Mouse (Mus musculus) layer of hippocampus, adult 2 months (tissue): ENCODE results near the gene Ap2b1. TPM values are rescaled to one million over a fixed set of nuclear protein-coding genes. Genes with fewer than 3 reads are reported as not detected.
A peak's percentile ranks its signal among the peaks of the same experiment; 100 is the strongest.

Experiments used
- DNase-seq, 2 experiments: peaks; one replicate each; pipeline ENCODE4 v3.0.0; 2022; ENCODE audit warnings: low spot score in 2 of 2
- H3K27ac ChIP-seq: fragments of 200-600 bp; 2 replicates; pipeline ENCODE4 v1.8.1; 2022
- H3K4me3 ChIP-seq: fragments of 200-600 bp; 2 replicates; pipeline ENCODE4 v1.8.1; 2022; ENCODE audit warnings: mild to moderate bottlenecking
- CTCF ChIP-seq: fragments of 200-600 bp; conservative IDR thresholded peaks from 2 replicates; pipeline ENCODE4 v1.8.1; 2022; ENCODE audit warnings: antibody characterized with exemption, mild to moderate bottlenecking, moderate library complexity
- total RNA-seq, 2 experiments: library from RNA; stranded (reverse); gene quantifications; 2 replicates each; pipeline ENCODE4 v1.2.3; 2021

Ap2b1 gene
- total RNA-seq, 2 experiments from 2014 or later: 319 to 331 TPM

DNA sequence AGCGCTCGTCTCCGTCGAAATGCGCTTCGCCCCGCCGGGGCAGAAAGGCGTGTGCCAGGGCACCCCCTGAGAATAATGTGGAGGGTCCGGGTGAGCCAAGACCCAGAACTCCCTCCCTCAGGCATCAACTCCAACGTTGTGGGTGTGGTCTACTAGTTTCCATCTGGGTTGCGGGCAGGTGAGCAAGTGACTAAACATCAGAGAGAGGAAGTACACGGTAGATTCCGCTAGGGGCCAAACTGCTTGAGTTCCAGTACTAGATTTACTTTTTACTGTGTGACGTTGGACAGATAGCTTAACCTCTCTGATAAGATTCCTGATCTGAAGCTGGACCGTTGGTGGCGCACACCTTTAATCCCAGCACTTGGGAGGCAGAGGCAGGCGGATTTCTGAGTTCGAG is 146.2 kb downstream of the Ap2b1 start:
- Histone ChIP-seq H3K27ac (no peak overlapping the region), H3K4me3 (peak overlapping the region; percentile 29)
- TF ChIP-seq CTCF: peak; percentile 27
- DNase-seq: no peak

DNA sequence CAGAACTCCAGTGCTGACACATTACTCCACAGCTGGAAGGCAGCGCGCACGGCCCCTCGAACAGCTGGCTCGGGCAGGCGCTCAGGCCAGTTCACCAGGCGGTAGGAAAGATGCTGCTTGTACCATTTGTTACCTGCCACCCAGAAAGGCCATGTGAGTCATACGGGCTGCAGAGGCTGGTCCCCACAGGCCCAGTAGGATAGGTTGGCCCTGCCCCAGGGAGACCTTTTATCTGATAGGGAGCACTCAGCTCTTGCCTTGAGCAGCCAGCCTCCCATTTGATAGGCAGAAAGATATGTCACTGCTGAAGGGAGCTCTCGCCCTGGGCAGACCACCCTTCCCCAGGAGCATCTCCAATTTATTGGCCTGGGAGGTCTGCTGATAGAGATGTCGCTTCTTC is 148.8 kb downstream of the Ap2b1 start:
- no peak for TF ChIP-seq CTCF

DNA sequence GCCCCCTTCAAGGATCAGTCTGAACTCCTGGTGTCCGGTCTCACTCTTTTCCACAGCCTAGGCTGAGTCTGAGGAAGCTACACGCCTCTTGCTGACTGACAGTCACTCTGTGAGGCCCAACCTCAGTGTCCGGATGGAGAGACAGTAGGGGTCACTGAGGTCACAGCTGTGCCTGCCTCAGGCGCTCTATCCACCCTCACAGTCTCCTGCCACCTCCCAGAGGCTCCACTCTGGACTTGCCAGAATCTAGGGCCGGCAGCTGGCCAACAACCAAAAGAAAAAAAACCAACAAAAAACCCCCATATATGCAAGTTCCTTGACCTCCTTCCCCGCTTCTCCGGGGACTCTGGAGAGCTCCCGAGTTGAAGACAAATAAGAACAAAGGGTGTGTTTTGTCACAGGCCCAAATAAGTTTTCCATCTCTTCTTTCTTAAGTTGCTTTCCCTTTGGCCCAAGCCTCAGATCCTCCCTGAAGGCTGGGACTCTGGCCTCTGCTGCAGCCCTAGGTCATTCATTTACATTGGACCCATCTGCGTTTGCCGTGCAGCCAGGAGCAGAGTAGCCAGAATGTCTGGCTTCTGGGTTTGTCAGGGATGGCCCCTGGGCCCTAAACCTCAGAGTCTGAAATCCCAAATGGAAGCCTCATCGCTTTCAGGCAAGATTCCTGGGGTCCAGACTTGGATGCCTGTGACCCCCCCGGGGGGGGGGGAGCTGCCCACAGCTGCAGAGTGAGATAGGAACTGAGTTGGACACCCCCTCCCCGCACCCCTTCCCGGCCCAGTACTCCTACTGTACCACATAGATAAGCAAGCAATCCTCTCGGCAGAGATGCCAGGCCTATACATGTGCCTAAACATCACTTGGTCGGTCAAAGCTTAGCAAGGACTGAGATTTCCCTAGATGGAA is 149.4 kb downstream of the Ap2b1 start:
- DNase-seq: no peak
- TF ChIP-seq CTCF: no peak
- H3K4me3 ChIP-seq: no peak overlapping the region
- H3K27ac ChIP-seq: no peak overlapping the region

More for the DNA sequence above, 148.8 kb downstream of the Ap2b1 start:
- H3K4me3 ChIP-seq: no peak overlapping the region
- no peak overlapping the region for H3K27ac ChIP-seq
- DNase-seq: no peak

DNA sequence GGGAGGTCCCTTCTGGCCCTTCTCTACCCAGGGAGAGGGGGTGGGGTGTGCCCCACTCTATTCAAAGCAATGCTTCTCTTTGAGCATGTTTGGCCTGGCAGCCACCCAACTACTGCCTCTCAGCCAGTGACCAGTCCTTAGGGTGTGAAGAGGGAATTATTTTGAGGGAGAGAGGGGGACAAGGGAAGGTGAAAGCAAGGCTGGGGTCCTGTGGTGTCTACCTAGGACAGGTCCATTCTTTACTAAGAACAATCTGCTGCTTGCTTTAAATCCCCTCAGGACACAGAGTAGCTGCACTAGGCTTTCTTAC is 150.1 kb downstream of the Ap2b1 start:
- Histone ChIP-seq H3K27ac (no peak overlapping the region), H3K4me3 (no peak overlapping the region)
- DNase-seq: no peak
- TF ChIP-seq CTCF: no peak

DNA sequence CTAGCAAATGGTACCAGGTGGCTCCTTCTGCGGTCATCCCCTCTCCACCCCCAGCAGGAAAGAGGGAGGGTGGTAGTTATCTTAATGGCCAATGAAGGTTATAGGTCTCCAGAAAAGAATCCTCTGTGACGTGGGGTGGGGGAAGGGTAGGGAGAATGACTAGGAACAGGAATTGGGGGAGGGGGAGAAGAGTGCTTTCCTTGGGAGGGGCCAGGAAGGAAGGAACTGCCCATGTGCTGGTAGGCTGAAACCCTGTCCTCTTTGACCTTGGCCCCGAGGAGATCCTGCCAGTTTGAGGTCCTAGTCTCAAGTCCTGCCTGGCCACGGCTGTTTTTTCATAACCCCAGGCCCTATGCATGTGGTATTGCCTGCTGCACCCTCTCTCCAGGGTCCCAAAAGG is 150.5 kb downstream of the Ap2b1 start:
- DNase-seq: no peak
- no peak overlapping the region for H3K4me3 ChIP-seq
- TF ChIP-seq CTCF: no peak
- H3K27ac ChIP-seq: no peak overlapping the region

DNA sequence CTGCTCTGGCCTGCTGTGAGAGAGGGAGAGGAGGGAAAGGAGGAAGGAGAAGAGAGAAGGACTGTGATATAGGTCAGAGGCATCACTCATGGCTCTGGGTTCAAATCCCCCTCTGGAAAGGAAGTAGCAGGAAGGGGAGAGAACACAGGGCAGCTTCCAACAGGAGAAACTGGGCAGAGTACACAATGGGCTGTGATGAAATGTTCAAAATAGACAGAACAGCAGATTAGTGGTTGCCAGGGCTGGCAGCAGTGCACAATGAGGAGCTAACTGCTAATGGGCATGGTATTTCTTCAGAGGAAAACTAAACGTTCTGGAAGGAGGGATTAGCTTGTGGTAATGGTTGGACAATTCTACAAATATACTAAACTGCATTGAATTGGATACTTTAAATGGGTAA is 151.7 kb downstream of the Ap2b1 start:
- DNase-seq: no peak
- H3K4me3 ChIP-seq: no peak overlapping the region
- no peak for TF ChIP-seq CTCF
- H3K27ac ChIP-seq: no peak overlapping the region

DNA sequence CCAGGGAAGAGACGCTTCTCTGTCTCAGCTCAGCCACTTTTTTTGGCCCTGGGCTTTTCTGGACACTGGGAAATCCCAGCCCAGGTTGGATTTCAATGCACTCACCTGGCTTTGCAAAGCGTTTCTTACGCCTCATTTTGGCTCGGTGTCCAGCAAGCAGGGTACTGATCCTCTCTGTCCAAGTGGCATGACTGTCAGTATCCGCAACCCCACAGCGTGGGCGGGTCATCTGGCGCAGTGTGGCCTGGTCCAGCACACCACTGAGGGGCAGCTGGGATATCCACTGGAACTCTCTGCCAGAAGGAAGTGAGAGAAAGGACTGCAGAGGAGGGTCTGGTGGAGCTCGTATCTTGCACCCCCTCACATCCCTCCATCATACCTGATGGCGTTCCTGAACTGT is 152.5 kb downstream of the Ap2b1 start:
- TF ChIP-seq CTCF: no peak
- Histone ChIP-seq H3K4me3 (no peak overlapping the region), H3K27ac (no peak overlapping the region)
- no peak for DNase-seq

DNA sequence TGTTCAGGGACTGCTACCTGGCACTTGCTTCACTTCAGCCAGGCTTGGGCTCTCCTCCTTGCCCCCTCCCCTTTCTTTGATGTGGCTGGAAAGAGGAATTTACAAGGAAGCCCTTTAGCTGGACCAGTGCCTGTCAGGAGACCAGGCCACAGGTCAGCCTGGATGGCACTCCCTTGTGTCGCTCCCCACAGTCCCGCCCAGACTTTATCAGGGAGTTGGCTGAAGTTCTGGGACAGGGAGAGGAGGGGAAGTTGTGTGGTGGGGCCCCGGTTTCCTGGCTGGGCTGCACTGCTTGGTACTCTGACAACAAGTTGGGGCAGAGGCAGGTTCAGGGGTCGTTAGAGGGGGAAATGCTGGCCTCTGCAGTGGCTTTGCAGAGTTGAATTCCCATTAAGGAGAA is 155.7 kb downstream of the Ap2b1 start:
- TF ChIP-seq CTCF: no peak
- no peak overlapping the region for H3K4me3 ChIP-seq
- no peak for DNase-seq
- H3K27ac ChIP-seq: no peak overlapping the region

Other genes starting within 250 kb of the Ap2b1 start
- under 1 TPM; 0.44 to 0.56 TPM for gene Slfn2, start 233.9 kb upstream of the Ap2b1 start, total RNA-seq
- gene Slfn1, start 182.2 kb upstream of the Ap2b1 start, total RNA-seq: not detected
- not detected for gene Slfn4, start 123.8 kb upstream of the Ap2b1 start, total RNA-seq
- gene Slfn3, start 107.7 kb upstream of the Ap2b1 start, total RNA-seq: under 1 TPM; 0.32 to 0.41 TPM
- gene Slfn14, start 12.3 kb upstream of the Ap2b1 start, total RNA-seq: not detected
- 10 to 100 TPM; 11.0 to 11.2 TPM for gene Pex12, start 3.6 kb downstream of the Ap2b1 start, total RNA-seq
- 100 to 1,000 TPM; 229 to 234 TPM for gene Rasl10b, start 110.1 kb downstream of the Ap2b1 start, total RNA-seq
- under 1 TPM in 1 of 2 experiments, not detected in 1; 0.28 TPM for gene Gas2l2, start 130.4 kb downstream of the Ap2b1 start, total RNA-seq
- gene 1700020L24Rik, start 138.7 kb downstream of the Ap2b1 start, total RNA-seq: not detected
- 1 to 10 TPM; 3.0 to 3.3 TPM for gene Mmp28, start 164.0 kb downstream of the Ap2b1 start, total RNA-seq
- gene Taf15, start 174.1 kb downstream of the Ap2b1 start, total RNA-seq: 10 to 100 TPM; 81.2 to 93.6 TPM
- not detected for gene Heatr9, start 223.2 kb downstream of the Ap2b1 start, total RNA-seq
- not detected for gene Ccl5, start 231.5 kb downstream of the Ap2b1 start, total RNA-seq